Mouse (Mus musculus) kidney, embryonic 15.5 days (tissue): ENCODE results near the gene Ssc4d. TPM values are rescaled to one million over a fixed set of nuclear protein-coding genes. Genes with fewer than 3 reads are reported as not detected.

Source experiments
- ATAC-seq: fragments of 200-750 bp; cut with Nextera tagmentation; replicated peaks from 2 replicates; pipeline ENCODE4 v1.8.0; 2017; ENCODE audit warnings: moderate TSS enrichment; ENCODE audit not compliant: low FRiP score
- H3K27ac ChIP-seq: fragments of 300-500 bp; sonication (generic); 2 replicates; pipeline ENCODE4 v1.5.1; 2015; ENCODE audit warnings: mild to moderate bottlenecking, inconsistent platforms
- H3K27me3 ChIP-seq: fragments of 300-500 bp; sonication (generic); 2 replicates; pipeline ENCODE4 v1.6.1; 2015; ENCODE audit warnings: inconsistent platforms
- H3K36me3 ChIP-seq: fragments of 300-500 bp; sonication (generic); 2 replicates; pipeline ENCODE4 v1.6.1; 2015; ENCODE audit warnings: inconsistent platforms
- H3K4me1 ChIP-seq: fragments of 300-500 bp; sonication (generic); 2 replicates; pipeline ENCODE4 v1.6.1; 2015; ENCODE audit warnings: inconsistent platforms
- H3K4me2 ChIP-seq: fragments of 300-500 bp; sonication (generic); 2 replicates; pipeline ENCODE4 v1.6.1; 2015; ENCODE audit warnings: moderate library complexity, mild to moderate bottlenecking, inconsistent platforms
- H3K4me3 ChIP-seq: fragments of 300-500 bp; sonication (generic); replicated peaks from 2 replicates; pipeline ENCODE4 v1.5.1; 2015; ENCODE audit warnings: mild to moderate bottlenecking, inconsistent platforms
- H3K9ac ChIP-seq: fragments of 300-500 bp; sonication (generic); 2 replicates; pipeline ENCODE4 v1.6.1; 2015; ENCODE audit warnings: mild to moderate bottlenecking, inconsistent platforms
- H3K9me3 ChIP-seq: fragments of 300-500 bp; sonication (generic); replicated peaks from 2 replicates; pipeline ENCODE4 v1.6.1; 2016; ENCODE audit warnings: inconsistent platforms
- WGBS: fragments of 180-500 bp; shearing (Covaris S2); methylation state at CpG from one replicate; pipeline ENCODE4 v1.1.7; 2015; ENCODE audit warnings: mixed read lengths; 5-methylcytosine and 5-hydroxymethylcytosine counted together
- polyA plus RNA-seq: library from polyadenylated mRNA; unstranded; fragments of >200 nt; fragmentation: Nextera tagmentation; extraction: Ambion mirVana; gene quantifications from 2 replicates; pipeline ENCODE4 v1.2.1, GENCODE M21; 2015

Ssc4d gene
- polyA plus RNA-seq, 1 experiment from 2014 or later = 10.1 TPM

GRCm38 (mm10) chr5:135971876-135972275 lies 2.5 kb downstream of the Ssc4d start:
- H3K9me3 ChIP-seq = no peaks in the 10 kb centered on the region
- no peak overlapping the region for H3K27ac ChIP-seq
- ATAC-seq = no peak
- WGBS = 88% methylated on average over 7 of the region's 7 CpGs
- peaks cover 4% of the 10 kb centered on the region; the same call in 1 of the 2 replicates for H3K4me1 ChIP-seq
- no peak overlapping the region for H3K9ac ChIP-seq
- no peak overlapping the region for H3K4me3 ChIP-seq
- H3K4me2 ChIP-seq = no peak overlapping the region
- H3K27me3 ChIP-seq = no peaks in the 10 kb centered on the region
- no peaks in the 10 kb centered on the region for H3K36me3 ChIP-seq

DNA sequence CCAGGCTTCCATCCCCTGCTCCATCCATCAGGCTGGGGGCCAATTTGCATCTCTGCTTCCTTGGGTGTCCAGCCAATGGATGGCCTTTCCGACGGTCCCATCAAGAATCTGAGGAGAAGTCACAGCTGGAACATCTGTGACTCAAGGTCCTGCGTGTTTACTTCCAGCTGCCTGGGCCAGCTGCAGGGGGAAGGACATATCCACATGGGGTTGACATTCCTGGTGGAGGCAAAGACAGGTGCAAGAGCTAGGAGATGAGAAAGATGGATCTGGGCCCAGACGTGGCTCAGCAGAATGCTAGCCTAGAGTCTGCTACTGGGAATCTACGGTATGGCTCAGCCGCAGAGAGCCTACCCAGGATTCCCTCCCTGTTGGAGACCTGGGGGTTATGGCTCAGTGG lies 4.1 kb downstream of the Ssc4d start:
- no peak for ATAC-seq
- peaks cover 11% of the 10 kb centered on the region for H3K4me1 ChIP-seq
- no peaks in the 10 kb centered on the region for H3K9me3 ChIP-seq
- H3K27me3 ChIP-seq = no peaks in the 10 kb centered on the region
- H3K36me3 ChIP-seq = no peaks in the 10 kb centered on the region
- WGBS = 73% methylated on average over 6 of the region's 6 CpGs
- no peak overlapping the region for H3K27ac ChIP-seq
- H3K4me3 ChIP-seq = no peak overlapping the region
- no peak overlapping the region for H3K9ac ChIP-seq
- H3K4me2 ChIP-seq = no peak overlapping the region

- WGBS = 70% methylated on average over 1 of the region's 1 CpGs
- no peak for ATAC-seq
- no peak overlapping the region for H3K4me2 ChIP-seq
- H3K9ac ChIP-seq = no peak overlapping the region
- no peaks in the 10 kb centered on the region for H3K9me3 ChIP-seq
- H3K27ac ChIP-seq = no peak overlapping the region
- H3K27me3 ChIP-seq = no peaks in the 10 kb centered on the region
- no peak overlapping the region for H3K4me3 ChIP-seq
- H3K36me3 ChIP-seq = no peaks in the 10 kb centered on the region
- H3K4me1 ChIP-seq = peaks cover 11% of the 10 kb centered on the region
Measured at GRCm38 (mm10) chr5:135968781-135969180, 5.5 kb downstream of the Ssc4d start.

GRCm38 (mm10) chr5:135966866-135967265 lies 7.5 kb downstream of the Ssc4d start:
- Histone ChIP-seq H3K27me3 (no peaks in the 10 kb centered on the region), H3K4me1 (peaks cover 18% of the 10 kb centered on the region), H3K4me3 (no peak overlapping the region), H3K27ac (no peak overlapping the region), H3K36me3 (no peaks in the 10 kb centered on the region), H3K9me3 (no peaks in the 10 kb centered on the region), H3K4me2 (no peak overlapping the region), H3K9ac (no peak overlapping the region)
- no peak for ATAC-seq
- 65% methylated on average over 9 of the region's 9 CpGs for WGBS

DNA sequence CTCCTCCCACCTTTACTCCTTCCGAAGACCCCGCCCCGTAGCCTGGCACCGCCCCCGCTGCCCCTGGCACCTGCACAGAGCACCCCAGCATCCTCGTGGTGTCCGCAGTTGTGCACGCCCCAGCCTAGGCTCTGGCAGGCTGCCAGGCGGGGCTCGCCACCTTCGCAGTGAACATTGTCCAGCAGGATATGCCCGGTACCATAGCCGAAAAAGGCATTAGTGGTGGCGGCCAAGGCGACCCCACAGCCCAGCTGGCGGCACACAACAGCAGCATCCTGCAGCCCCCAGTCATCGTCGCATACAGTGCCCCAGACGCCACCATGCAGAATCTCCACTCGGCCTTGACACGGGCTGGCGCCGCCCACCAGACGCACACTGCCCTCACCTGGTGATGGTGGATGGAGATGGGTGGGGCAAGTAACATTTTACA lies 8.8 kb downstream of the Ssc4d start:
- H3K27ac ChIP-seq = peak overlapping the region; percentile 72
- 7% methylated on average over 24 of the region's 24 CpGs for WGBS

DNA sequence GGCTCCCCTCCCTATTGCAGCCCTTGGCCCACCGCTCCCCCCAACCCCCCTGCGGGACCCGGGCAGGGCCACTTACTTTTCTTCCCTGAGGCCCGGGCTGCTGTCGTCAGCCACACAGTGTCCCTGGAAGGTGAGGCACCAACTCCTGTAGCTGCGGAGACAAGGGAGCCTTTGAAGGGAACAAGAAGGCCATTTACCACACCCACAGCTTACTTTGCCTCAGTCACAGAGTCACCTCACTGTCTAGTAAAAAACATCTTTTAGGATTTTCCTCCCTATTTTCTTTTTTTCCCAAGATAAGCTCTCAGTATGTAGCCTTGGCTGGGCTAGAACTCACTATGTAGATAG lies 11.1 kb downstream of the Ssc4d start:
- ATAC-seq = no peak

More for the DNA sequence above, 8.8 kb downstream of the Ssc4d start:
- Histone ChIP-seq H3K9me3 (no peaks in the 10 kb centered on the region), H3K9ac (no peak overlapping the region; the same call in 1 of the 2 replicates), H3K4me3 (peak overlapping the region; percentile 32), H3K27me3 (no peaks in the 10 kb centered on the region), H3K36me3 (no peaks in the 10 kb centered on the region), H3K4me1 (peaks cover 29% of the 10 kb centered on the region), H3K4me2 (peak overlapping the region; percentile 61)
- no peak for ATAC-seq

GRCm38 (mm10) chr5:135962492-135963279 lies 11.6 kb downstream of the Ssc4d start:
- Histone ChIP-seq H3K9me3 (no peaks in the 10 kb centered on the region), H3K36me3 (no peaks in the 10 kb centered on the region), H3K4me1 (peaks cover 37% of the 10 kb centered on the region), H3K9ac (peak overlapping the region; percentile 91), H3K27me3 (no peaks in the 10 kb centered on the region), H3K4me2 (peak overlapping the region; percentile 96), H3K27ac (peak overlapping the region; percentile 97), H3K4me3 (peak overlapping the region; percentile 64)
- under 1% methylated on average over 60 of the region's 64 CpGs for WGBS
- peak; percentile 96 for ATAC-seq

More for the DNA sequence above, 11.1 kb downstream of the Ssc4d start:
- Histone ChIP-seq H3K36me3 (no peaks in the 10 kb centered on the region), H3K4me3 (peak overlapping the region; percentile 64), H3K9me3 (no peaks in the 10 kb centered on the region), H3K27me3 (no peaks in the 10 kb centered on the region), H3K27ac (peak overlapping the region; percentile 97), H3K4me2 (peak overlapping the region; percentile 96), H3K9ac (peak overlapping the region; percentile 91), H3K4me1 (peaks cover 33% of the 10 kb centered on the region)
- 4% methylated on average over 6 of the region's 6 CpGs for WGBS

DNA sequence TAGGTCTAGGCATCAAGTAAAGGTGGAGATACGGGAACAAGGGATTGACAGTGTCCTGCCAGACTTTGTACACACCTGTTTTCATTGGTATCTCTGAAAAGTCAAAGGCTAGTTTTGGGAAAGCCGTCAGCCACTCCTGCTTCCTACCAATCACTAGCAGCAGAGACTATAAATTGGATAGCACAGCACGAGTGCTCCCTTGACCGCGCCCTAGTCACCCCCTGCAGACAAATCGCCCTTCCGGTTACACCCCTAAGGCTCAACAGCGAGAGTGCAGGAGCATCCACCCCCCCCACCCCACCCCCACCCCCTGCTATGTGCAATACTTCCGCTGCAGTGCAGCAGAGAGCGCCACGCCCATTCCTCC lies 12.2 kb downstream of the Ssc4d start:
- peak overlapping the region; percentile 97 for H3K27ac ChIP-seq
- H3K9ac ChIP-seq = peak overlapping the region; percentile 15
- no peaks in the 10 kb centered on the region for H3K36me3 ChIP-seq
- peak overlapping the region; percentile 64 for H3K4me3 ChIP-seq
- H3K27me3 ChIP-seq = no peaks in the 10 kb centered on the region
- WGBS = under 1% methylated on average over 11 of the region's 11 CpGs
- H3K9me3 ChIP-seq = no peaks in the 10 kb centered on the region
- H3K4me2 ChIP-seq = peak overlapping the region; percentile 96
- H3K4me1 ChIP-seq = peaks cover 40% of the 10 kb centered on the region
- ATAC-seq = peak; percentile 75

GRCm38 (mm10) chr5:135960909-135961635 lies 13.3 kb downstream of the Ssc4d start:
- H3K27ac ChIP-seq = peak overlapping the region; percentile 97; the same call in 1 of the 2 replicates
- no peak overlapping the region for H3K4me3 ChIP-seq
- H3K9ac ChIP-seq = no peak overlapping the region
- H3K36me3 ChIP-seq = no peaks in the 10 kb centered on the region
- 96% methylated on average over 15 of the region's 15 CpGs for WGBS
- no peak for ATAC-seq
- H3K27me3 ChIP-seq = no peaks in the 10 kb centered on the region
- H3K4me1 ChIP-seq = peaks cover 47% of the 10 kb centered on the region
- no peaks in the 10 kb centered on the region for H3K9me3 ChIP-seq
- H3K4me2 ChIP-seq = peak overlapping the region; percentile 96

DNA sequence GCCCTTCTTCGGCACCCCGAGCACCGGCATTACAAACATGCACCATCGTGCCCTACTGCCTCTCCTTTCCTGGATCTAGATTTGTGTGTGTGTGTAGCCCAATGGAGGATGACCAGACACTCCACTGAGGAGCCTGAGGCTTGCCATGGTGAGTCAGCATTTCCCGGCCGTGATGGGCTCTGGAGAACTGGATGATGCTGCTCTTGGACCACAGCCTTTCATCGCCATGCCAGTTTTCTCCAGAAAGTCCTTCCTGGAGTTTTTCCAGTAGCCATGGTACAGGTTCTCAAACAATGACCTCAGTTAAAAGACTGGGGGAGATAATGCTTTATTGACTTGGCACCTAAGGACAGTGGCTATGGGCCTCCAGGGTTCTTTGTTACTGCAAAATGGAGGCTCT lies 14.4 kb downstream of the Ssc4d start:
- Histone ChIP-seq H3K4me2 (no peak overlapping the region), H3K9ac (no peak overlapping the region), H3K4me1 (peaks cover 37% of the 10 kb centered on the region), H3K9me3 (no peaks in the 10 kb centered on the region), H3K27ac (no peak overlapping the region), H3K36me3 (no peaks in the 10 kb centered on the region), H3K27me3 (no peaks in the 10 kb centered on the region), H3K4me3 (no peak overlapping the region)
- no peak for ATAC-seq
- WGBS = 91% methylated on average over 7 of the region's 7 CpGs

DNA sequence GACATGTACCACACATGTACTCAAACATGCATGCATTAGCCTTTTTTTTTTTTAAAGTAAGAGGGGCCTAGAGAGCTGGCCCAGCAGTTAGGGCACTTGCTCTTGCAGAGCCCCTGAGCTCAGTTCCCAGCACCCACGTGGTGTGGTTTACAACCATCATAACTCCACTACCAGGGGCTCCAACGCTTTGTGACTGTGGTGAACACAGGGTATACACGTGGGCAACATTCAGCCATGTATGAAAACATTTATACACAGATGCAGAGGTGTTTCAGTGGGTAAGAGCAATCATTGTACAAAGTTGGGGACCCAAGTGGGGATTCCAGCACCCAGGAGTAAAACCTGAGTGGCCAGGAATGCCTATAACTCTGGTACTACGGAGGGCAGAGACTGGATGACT lies 16.0 kb downstream of the Ssc4d start:
- Histone ChIP-seq H3K27me3 (no peaks in the 10 kb centered on the region), H3K9ac (no peak overlapping the region), H3K4me1 (peaks cover 35% of the 10 kb centered on the region), H3K4me3 (no peak overlapping the region), H3K27ac (peak overlapping the region; percentile 96), H3K36me3 (no peaks in the 10 kb centered on the region), H3K4me2 (peak overlapping the region; percentile 59), H3K9me3 (no peaks in the 10 kb centered on the region)
- 90% methylated on average over 4 of the region's 4 CpGs for whole genome bisulfite sequencing
- ATAC-seq = no peak

DNA sequence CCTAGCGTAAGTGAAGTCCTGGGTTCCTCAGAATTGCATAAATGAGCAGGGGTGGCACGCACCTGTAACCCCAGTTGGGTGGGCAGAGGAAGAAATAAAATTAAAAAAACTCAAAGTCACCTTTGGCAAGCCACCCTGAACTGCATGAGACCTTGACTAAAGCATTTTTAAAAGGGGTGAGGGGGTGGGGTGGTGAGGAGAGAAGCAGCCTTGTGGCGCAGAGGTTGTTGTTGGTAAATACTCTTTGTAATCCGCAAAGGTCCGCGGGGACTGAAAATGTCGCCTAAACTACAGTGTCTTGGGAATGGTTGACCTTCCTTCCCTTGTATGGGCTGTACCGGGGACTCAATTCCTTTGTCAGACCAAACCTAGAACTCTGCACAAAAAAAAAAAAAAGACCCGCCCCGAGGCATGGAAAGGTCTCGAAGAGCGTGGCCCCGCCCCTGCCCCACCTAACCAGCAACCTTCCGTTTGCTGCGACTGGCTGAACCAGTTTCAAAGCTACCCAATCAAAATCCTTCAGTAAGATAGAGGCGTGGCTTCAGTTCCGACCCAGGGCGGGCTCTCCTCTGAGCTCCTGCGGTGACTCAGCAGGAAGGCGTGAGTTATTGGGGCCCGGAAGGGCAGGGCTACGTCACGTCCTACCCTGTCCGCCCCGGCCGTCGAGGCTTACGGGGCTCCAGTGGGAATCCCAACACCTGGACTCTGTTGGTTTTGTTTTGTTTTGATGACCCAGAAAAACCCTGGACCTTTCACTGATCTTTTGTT lies 16.9 kb downstream of the Ssc4d start:
- 8% methylated on average over 27 of the region's 28 CpGs for WGBS
- peak overlapping the region; percentile 96 for H3K27ac ChIP-seq
- peak; percentile 89 for ATAC-seq
- no peaks in the 10 kb centered on the region for H3K27me3 ChIP-seq
- peak overlapping the region; percentile 38 for H3K4me3 ChIP-seq
- H3K9ac ChIP-seq = 0 out of 2 replicates have a peak overlapping the region, but pooled peaks have one; percentile 27
- no peaks in the 10 kb centered on the region for H3K9me3 ChIP-seq
- peak overlapping the region; percentile 59 for H3K4me2 ChIP-seq
- H3K4me1 ChIP-seq = peaks cover 32% of the 10 kb centered on the region
- H3K36me3 ChIP-seq = no peaks in the 10 kb centered on the region
